Mouse (Mus musculus) neural tube, embryonic 11.5 days (tissue): ENCODE data around the gene Rabgap1l. TPM values are rescaled to one million over a fixed set of nuclear protein-coding genes. Genes with fewer than 3 reads are reported as not detected.

Experiments
- ATAC-seq: fragments of 200-750 bp; cut with Nextera tagmentation; 2 replicates; pipeline ENCODE4 v1.8.0; 2017; ENCODE audit warnings: moderate number of reproducible peaks, mild to moderate bottlenecking, moderate TSS enrichment, moderate library complexity; ENCODE audit not compliant: insufficient read depth, low FRiP score, low TSS enrichment
- DNase-seq: peaks from one replicate; pipeline ENCODE4 v3.0.0-alpha.2; 2015; ENCODE audit warnings: low spot score
- H3K27ac ChIP-seq: fragments of 300-500 bp; sonication (generic); 2 replicates; pipeline ENCODE4 v1.5.1; 2014; ENCODE audit warnings: low read depth, mild to moderate bottlenecking, low read length
- H3K27me3 ChIP-seq: fragments of 300-500 bp; sonication (generic); 2 replicates; pipeline ENCODE4 v1.6.1; 2014; ENCODE audit warnings: mild to moderate bottlenecking, low read length, mixed read lengths; ENCODE audit not compliant: control insufficient read depth, insufficient read depth
- H3K36me3 ChIP-seq: fragments of 300-500 bp; sonication (generic); 2 replicates; pipeline ENCODE4 v1.6.1; 2014; ENCODE audit warnings: mild to moderate bottlenecking, low read length, moderate library complexity, mixed read lengths; ENCODE audit not compliant: control insufficient read depth, insufficient read depth
- H3K4me1 ChIP-seq: fragments of 300-500 bp; sonication (generic); 2 replicates; pipeline ENCODE4 v1.6.1; 2014; ENCODE audit warnings: low read length, mixed read lengths; ENCODE audit not compliant: control insufficient read depth, insufficient read depth
- H3K4me2 ChIP-seq: fragments of 300-500 bp; sonication (generic); 2 replicates; pipeline ENCODE4 v1.6.1; 2014; ENCODE audit warnings: low read depth, mild to moderate bottlenecking, moderate library complexity
- H3K4me3 ChIP-seq: fragments of 300-500 bp; sonication (generic); 2 replicates; pipeline ENCODE4 v1.5.1; 2014; ENCODE audit warnings: low read depth, low read length
- H3K9ac ChIP-seq: fragments of 300-500 bp; sonication (generic); 2 replicates; pipeline ENCODE4 v1.6.1; 2014; ENCODE audit warnings: mild to moderate bottlenecking, low read length
- H3K9me3 ChIP-seq: fragments of 300-500 bp; sonication (generic); 2 replicates; pipeline ENCODE4 v1.6.1; 2016; ENCODE audit warnings: low read length; ENCODE audit not compliant: control insufficient read depth
- WGBS: fragments of 180-500 bp; shearing (Covaris S2); extraction: QIAGEN DNeasy Blood & Tissue Kit; methylation state at CpG from one replicate; pipeline ENCODE4 v1.1.7; 2014; 5-methylcytosine and 5-hydroxymethylcytosine counted together
- polyA plus RNA-seq: library from polyadenylated mRNA; unstranded; fragments of >200 nt; fragmentation: Nextera tagmentation; extraction: Ambion mirVana; gene quantifications from 2 replicates; pipeline ENCODE4 v1.2.1, GENCODE M21; 2014

Rabgap1l gene
- polyA plus RNA-seq, 1 experiment from 2014 or later = 14.1 TPM

DNA sequence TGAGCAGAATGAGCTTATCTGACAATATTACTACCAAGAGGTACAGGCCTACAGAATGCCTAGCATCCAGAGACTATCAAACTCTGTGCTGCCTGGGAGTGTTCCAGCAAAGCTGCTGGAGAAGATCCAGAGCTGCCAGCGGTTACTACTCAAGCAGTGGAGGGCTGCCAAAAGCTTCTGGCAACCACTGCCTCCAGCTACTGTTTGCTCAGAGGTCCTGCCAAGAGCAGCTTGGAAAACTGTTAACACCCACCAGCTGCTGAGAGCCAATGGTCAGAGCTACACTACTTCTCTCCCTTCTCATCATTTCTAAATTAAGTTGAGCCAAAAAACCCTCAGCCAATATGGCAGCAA is 99.9 kb downstream of the Rabgap1l start:
- 88% methylated on average over 1 of the region's 1 CpGs for WGBS
- H3K36me3 ChIP-seq = no peaks in the 10 kb centered on the region
- H3K27ac ChIP-seq = no peak overlapping the region
- H3K27me3 ChIP-seq = no peaks in the 10 kb centered on the region
- H3K9me3 ChIP-seq = no peaks in the 10 kb centered on the region
- DNase-seq (no peak), ATAC-seq (no peak)
- H3K4me3 ChIP-seq = no peak overlapping the region
- no peaks in the 10 kb centered on the region for H3K4me1 ChIP-seq
- H3K4me2 ChIP-seq = no peak overlapping the region
- no peak overlapping the region for H3K9ac ChIP-seq

DNA sequence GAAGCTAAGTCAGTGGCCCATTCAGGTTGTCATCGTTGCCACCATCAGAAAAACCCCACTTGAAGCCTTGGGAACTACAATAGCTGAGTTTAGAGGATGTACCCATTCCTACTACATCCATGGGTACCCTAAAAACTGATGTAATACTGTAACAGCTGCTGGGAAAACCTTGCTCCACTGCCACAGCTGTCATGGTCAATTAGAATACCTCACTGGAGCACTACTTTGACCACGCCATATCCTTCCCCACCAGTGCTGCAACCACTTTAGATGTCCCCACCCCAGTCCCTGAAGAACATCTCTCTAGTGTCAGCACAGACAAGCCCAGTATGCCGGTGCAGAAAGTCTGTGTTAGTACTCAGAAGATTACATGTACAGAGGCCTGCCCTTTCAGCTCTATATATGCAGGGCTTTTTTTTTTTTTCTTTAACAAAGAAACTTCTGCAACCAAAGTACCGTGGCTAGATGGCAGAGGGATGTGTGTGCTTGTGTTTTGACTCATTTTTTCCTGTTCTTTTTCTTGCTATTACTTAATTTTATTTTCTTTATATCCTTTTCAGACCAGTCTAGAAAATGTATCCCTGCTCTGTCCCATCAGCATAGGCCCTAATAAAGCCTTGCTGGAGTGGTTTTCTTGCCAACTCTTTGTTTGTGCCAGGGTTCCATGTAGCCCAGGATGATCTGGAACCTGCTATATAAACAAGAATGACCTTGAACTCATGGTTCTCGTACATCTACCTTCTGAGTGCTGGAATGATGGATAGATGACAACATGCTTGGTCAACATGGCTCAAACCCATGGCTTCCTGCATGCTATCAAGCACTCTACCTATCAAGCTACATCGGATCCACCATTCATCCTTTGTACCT is 100.6 kb downstream of the Rabgap1l start:
- Histone ChIP-seq H3K9ac (no peak overlapping the region), H3K9me3 (no peaks in the 10 kb centered on the region), H3K4me1 (no peaks in the 10 kb centered on the region), H3K36me3 (no peaks in the 10 kb centered on the region), H3K4me3 (no peak overlapping the region), H3K27me3 (no peaks in the 10 kb centered on the region), H3K27ac (no peak overlapping the region), H3K4me2 (no peak overlapping the region)
- DNase-seq = no peak
- ATAC-seq = no peak
- whole genome bisulfite sequencing = 88% methylated on average over 6 of the region's 6 CpGs

DNA sequence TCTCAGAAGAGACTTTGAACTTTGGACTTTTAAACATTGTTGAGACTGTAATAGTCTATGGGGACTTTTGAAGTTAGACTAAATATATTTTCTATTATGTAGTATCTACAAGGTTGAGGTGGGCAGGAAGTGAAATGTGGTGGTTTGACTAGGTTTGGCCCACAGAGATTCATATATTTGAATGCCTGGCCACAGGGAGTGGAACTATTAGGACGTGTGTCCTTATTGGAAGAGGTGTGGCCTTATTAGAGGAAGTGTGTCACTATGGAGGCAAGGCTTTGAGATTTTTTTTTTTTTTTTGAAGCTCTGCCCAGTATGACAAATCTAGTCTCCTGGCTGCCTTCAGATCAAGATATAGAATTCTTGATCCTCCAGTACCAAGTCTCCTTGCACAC is 101.8 kb downstream of the Rabgap1l start:
- Histone ChIP-seq H3K27me3 (no peaks in the 10 kb centered on the region), H3K4me3 (no peak overlapping the region), H3K36me3 (no peaks in the 10 kb centered on the region), H3K4me2 (no peak overlapping the region), H3K27ac (no peak overlapping the region), H3K9ac (no peak overlapping the region), H3K9me3 (no peaks in the 10 kb centered on the region), H3K4me1 (no peaks in the 10 kb centered on the region)
- DNase-seq = no peak
- ATAC-seq = no peak
- 90% methylated on average over 1 of the region's 1 CpGs for WGBS

DNA sequence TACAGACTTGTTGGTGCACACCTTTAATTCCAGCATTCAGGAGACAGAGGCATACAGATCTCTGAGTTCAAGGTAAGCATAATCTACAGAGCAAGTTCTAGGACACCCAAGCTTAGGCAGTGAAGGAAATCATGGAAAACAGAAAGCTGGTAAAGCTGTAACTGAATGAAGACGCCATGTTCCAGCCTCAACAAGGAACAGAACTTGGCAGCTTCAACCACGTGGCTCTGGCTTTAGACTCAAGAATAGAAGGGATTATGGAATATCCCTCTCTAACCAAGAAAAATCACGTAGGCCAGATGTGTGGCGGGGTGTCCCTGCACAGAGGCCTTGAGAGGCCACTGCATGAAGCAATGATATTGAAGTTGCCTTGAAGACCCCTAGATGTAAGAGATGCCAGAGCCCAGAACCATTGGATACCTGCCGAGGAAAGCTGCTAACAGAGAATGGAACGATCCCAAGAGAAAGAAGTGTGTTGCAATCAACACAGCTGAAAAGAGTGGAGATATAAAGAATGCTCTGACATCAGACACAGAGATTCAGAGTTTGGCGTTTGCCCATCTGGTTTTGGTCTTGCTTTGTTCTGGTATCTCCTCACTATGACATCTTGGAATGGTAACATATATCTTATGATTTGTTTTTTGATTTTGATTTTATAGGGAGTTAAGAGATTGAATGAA is 102.4 kb downstream of the Rabgap1l start:
- Histone ChIP-seq H3K9ac (no peak overlapping the region), H3K9me3 (no peaks in the 10 kb centered on the region), H3K27ac (no peak overlapping the region), H3K4me1 (no peaks in the 10 kb centered on the region), H3K4me2 (no peak overlapping the region), H3K4me3 (no peak overlapping the region), H3K36me3 (no peaks in the 10 kb centered on the region), H3K27me3 (no peaks in the 10 kb centered on the region)
- ATAC-seq = no peak
- no peak for DNase-seq
- WGBS = 91% methylated on average over 7 of the region's 7 CpGs

DNA sequence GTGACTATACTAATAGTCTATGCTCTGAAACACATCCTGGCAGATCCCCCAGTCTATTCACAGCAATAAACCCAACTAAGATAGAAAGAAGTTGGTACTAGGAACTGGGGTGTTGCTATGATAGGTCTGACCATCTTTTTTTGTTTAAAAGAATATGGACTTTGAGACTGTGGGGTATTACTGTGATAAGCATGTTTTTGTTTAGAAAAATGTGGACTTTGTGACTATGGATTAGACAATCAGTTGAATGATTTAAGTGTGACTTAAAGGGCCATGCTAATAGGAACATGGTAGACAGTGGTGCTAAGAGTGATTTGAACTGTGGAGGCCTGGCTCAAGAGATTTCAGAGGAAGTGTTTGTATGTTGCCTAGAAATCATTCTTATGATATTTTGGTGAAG is 103.5 kb downstream of the Rabgap1l start:
- Histone ChIP-seq H3K36me3 (no peaks in the 10 kb centered on the region), H3K9me3 (no peaks in the 10 kb centered on the region), H3K9ac (no peak overlapping the region), H3K27me3 (no peaks in the 10 kb centered on the region), H3K4me2 (no peak overlapping the region), H3K27ac (no peak overlapping the region), H3K4me1 (no peaks in the 10 kb centered on the region), H3K4me3 (no peak overlapping the region)
- no peak for ATAC-seq
- DNase-seq = no peak

DNA sequence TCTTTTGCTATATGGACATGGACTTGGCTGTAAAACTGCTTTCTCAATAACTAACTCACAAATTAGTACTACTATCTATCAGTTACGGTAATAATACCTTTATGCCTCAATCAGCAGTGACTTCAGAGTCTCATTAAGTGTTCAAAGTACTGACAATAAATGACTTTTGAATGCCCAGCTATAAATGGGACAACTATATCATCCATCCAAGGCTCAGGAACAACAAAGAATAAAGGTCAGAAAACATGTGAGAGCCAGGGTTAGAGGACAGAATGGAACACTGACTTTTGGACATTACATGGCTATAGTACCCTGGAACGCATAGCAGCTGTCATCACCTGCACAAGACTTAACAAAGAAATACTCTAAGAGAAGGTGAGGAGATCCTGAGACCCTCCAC is 108.8 kb downstream of the Rabgap1l start:
- no peaks in the 10 kb centered on the region for H3K27me3 ChIP-seq
- WGBS = 89% methylated on average over 2 of the region's 2 CpGs
- H3K36me3 ChIP-seq = no peaks in the 10 kb centered on the region

DNA sequence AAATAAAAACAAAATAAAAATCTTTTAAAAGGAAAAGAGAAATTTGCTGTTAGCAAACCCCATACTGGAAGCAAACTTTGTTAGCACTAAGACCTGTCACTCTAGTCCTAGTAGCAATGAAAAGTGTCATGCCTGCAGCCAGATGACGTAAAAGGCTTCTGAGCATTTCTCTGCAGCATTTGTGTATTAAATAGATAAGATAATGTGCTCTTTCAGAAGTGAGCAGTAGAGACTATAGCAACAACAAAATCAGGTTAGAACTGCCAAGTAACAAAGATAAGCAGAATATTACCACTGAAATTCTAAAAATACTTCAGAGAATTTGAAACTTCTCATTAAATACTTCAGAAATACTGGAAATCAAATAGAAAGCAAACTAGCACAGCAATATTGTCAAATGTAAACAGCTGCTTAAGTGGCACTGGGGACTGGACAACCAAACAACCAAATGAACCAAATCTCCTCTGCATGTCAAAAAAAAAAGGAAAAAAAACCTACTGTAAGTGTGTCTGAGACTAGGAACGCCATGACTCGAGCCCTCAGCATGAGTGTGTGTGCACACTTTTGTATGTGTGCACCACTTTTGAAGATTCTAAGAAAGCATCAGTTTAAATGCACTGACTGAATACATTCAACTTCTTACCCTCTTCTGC is 111.5 kb downstream of the Rabgap1l start:
- H3K27me3 ChIP-seq = no peaks in the 10 kb centered on the region
- no peaks in the 10 kb centered on the region for H3K9me3 ChIP-seq
- no peak overlapping the region for H3K9ac ChIP-seq
- H3K4me3 ChIP-seq = no peak overlapping the region
- H3K36me3 ChIP-seq = no peaks in the 10 kb centered on the region
- DNase-seq = no peak
- H3K27ac ChIP-seq = no peak overlapping the region
- WGBS = 93% methylated on average over 3 of the region's 3 CpGs
- no peak overlapping the region for H3K4me2 ChIP-seq
- no peaks in the 10 kb centered on the region for H3K4me1 ChIP-seq
- no peak for ATAC-seq

More for the DNA sequence above, 108.8 kb downstream of the Rabgap1l start:
- Histone ChIP-seq H3K4me3 (no peak overlapping the region), H3K4me1 (no peaks in the 10 kb centered on the region), H3K4me2 (no peak overlapping the region), H3K9ac (no peak overlapping the region), H3K27ac (no peak overlapping the region), H3K9me3 (no peaks in the 10 kb centered on the region)
- DNase-seq = no peak
- ATAC-seq = no peak

DNA sequence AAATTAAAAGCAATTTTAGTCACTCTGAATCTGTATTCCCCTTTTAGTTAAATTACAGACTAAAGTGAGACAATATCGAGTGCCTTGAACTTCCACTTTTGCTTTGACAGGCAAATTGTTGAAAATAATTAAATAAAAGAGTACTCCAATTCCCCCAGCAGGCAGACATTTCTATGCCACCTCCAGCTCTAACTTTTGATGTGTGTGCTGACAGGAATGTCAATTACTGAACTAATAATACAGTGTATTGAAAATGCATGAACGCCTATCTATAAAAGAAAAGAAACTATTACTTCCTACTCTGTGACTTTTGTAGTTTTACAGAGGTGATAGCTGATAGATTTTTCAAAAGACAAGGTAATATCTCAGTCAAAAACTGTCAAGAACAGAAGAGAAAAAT is 118.2 kb downstream of the Rabgap1l start:
- H3K36me3 ChIP-seq = no peaks in the 10 kb centered on the region
- DNase-seq = no peak

More for the DNA sequence above, 118.2 kb downstream of the Rabgap1l start:
- Histone ChIP-seq H3K4me3 (no peak overlapping the region), H3K27ac (no peak overlapping the region), H3K9me3 (no peaks in the 10 kb centered on the region), H3K4me1 (no peaks in the 10 kb centered on the region), H3K4me2 (no peak overlapping the region), H3K27me3 (no peaks in the 10 kb centered on the region), H3K9ac (no peak overlapping the region)
- WGBS = 90% methylated on average over 2 of the region's 2 CpGs
- no peak for ATAC-seq
